Mouse (Mus musculus) brain, embryonic 14.5 days (tissue): ENCODE measurements around the gene Ell.

Experiments used
- CTCF ChIP-seq: fragments of 200-500 bp; IDR thresholded peaks from 2 replicates; pipeline ENCODE4 v1.5.1; 2012; ENCODE audit warnings: inconsistent platforms, mild to moderate bottlenecking, moderate library complexity, borderline replicate concordance; ENCODE audit not compliant: insufficient read depth, insufficient read length; ENCODE audit errors: extremely low read depth
- POLR2A ChIP-seq: fragments of 200-500 bp; IDR thresholded peaks from 2 replicates; pipeline ENCODE4 v1.6.1; 2012; ENCODE audit warnings: mild to moderate bottlenecking, inconsistent platforms, borderline replicate concordance; ENCODE audit not compliant: poor library complexity, insufficient read depth, insufficient read length, severe bottlenecking; ENCODE audit errors: extremely low read depth

GRCm38 (mm10) chr8:70528182-70528797 lies 11.0 kb upstream of the Ell start:
- TF ChIP-seq CTCF (no peak), POLR2A (no peak)
